Mouse (Mus musculus) kidney, embryonic 16.5 days (tissue): ENCODE measurements around the gene Rpsa. TPM values are rescaled to one million over a fixed set of nuclear protein-coding genes. Genes with fewer than 3 reads are reported as not detected.
A peak's percentile ranks its signal among the peaks of the same experiment; 100 is the strongest.

Experiments used
- ATAC-seq: fragments of 200-750 bp; cut with Nextera tagmentation; 2 replicates; pipeline ENCODE4 v1.8.0; 2017; ENCODE audit warnings: moderate TSS enrichment; ENCODE audit not compliant: low FRiP score, low TSS enrichment
- H3K27ac ChIP-seq: fragments of 300-500 bp; sonication (generic); 2 replicates; pipeline ENCODE4 v1.5.1; 2014; ENCODE audit warnings: low read length
- H3K27me3 ChIP-seq: fragments of 300-500 bp; sonication (generic); 2 replicates; pipeline ENCODE4 v1.6.1; 2014; ENCODE audit warnings: low read length, control low read depth, mixed read lengths; ENCODE audit not compliant: insufficient read depth
- H3K36me3 ChIP-seq: fragments of 300-500 bp; sonication (generic); 2 replicates; pipeline ENCODE4 v1.6.1; 2014; ENCODE audit warnings: low read length, control low read depth, mixed read lengths; ENCODE audit not compliant: insufficient read depth
- H3K4me1 ChIP-seq: fragments of 300-500 bp; sonication (generic); 2 replicates; pipeline ENCODE4 v1.6.1; 2014; ENCODE audit warnings: low read length, control low read depth, mixed read lengths; ENCODE audit not compliant: insufficient read depth
- H3K4me2 ChIP-seq: fragments of 300-500 bp; sonication (generic); replicated peaks from 2 replicates; pipeline ENCODE4 v1.6.1; 2014; ENCODE audit warnings: low read depth, low read length
- H3K4me3 ChIP-seq: fragments of 300-500 bp; sonication (generic); 2 replicates; pipeline ENCODE4 v1.5.1; 2014; ENCODE audit warnings: mild to moderate bottlenecking, low read length
- H3K9ac ChIP-seq: fragments of 300-500 bp; sonication (generic); replicated peaks from 2 replicates; pipeline ENCODE4 v1.6.1; 2014; ENCODE audit warnings: low read length
- H3K9me3 ChIP-seq: fragments of 300-500 bp; sonication (generic); 2 replicates; pipeline ENCODE4 v1.6.1; 2016; ENCODE audit warnings: low read length, control low read depth
- WGBS: fragments of 180-500 bp; shearing (Covaris S2); extraction: QIAGEN DNeasy Blood & Tissue Kit; methylation state at CpG from one replicate; pipeline ENCODE4 v1.1.7; 2014; 5-methylcytosine and 5-hydroxymethylcytosine counted together
- polyA plus RNA-seq: library from polyadenylated mRNA; unstranded; fragments of >200 nt; fragmentation: Nextera tagmentation; extraction: Ambion mirVana; gene quantifications from 2 replicates; pipeline ENCODE4 v1.2.1, GENCODE M21; 2015

Gene Rpsa
- polyA plus RNA-seq, 1 experiment from 2014 or later, result 1,498 TPM

- no peaks in the 10 kb centered on the region for H3K27me3 ChIP-seq
- peak overlapping the region; percentile 88 for H3K4me3 ChIP-seq
- no peak for ATAC-seq
- peak overlapping the region; percentile 58 for H3K9ac ChIP-seq
- H3K4me1 ChIP-seq, result peaks cover 6% of the 10 kb centered on the region
- peak overlapping the region; percentile 97 for H3K27ac ChIP-seq
- no peaks in the 10 kb centered on the region for H3K36me3 ChIP-seq
- WGBS, result 76% methylated on average over 15 of the region's 15 CpGs
- H3K4me2 ChIP-seq, result peak overlapping the region; percentile 73
- H3K9me3 ChIP-seq, result no peaks in the 10 kb centered on the region
Measured at GRCm38 (mm10) chr9:120111156-120111945, 16.1 kb upstream of the Rpsa start.

- Histone ChIP-seq H3K9me3 (no peaks in the 10 kb centered on the region), H3K27ac (no peak overlapping the region), H3K36me3 (peaks cover 2% of the 10 kb centered on the region; the same call in 1 of the 2 replicates), H3K4me1 (peaks cover 6% of the 10 kb centered on the region), H3K4me3 (no peak overlapping the region), H3K4me2 (no peak overlapping the region), H3K9ac (no peak overlapping the region), H3K27me3 (no peaks in the 10 kb centered on the region)
- 94% methylated on average over 6 of the region's 6 CpGs for WGBS
- no peak for ATAC-seq
Measured at GRCm38 (mm10) chr9:120112472-120112871, 15.0 kb upstream of the Rpsa start.

GRCm38 (mm10) chr9:120113456-120113855, 14.0 kb upstream of the Rpsa start:
- Histone ChIP-seq H3K36me3 (peaks cover 11% of the 10 kb centered on the region; the same call in 1 of the 2 replicates), H3K9ac (no peak overlapping the region), H3K9me3 (no peaks in the 10 kb centered on the region), H3K4me3 (no peak overlapping the region), H3K27ac (no peak overlapping the region), H3K4me2 (no peak overlapping the region), H3K27me3 (no peaks in the 10 kb centered on the region), H3K4me1 (peaks cover 6% of the 10 kb centered on the region)
- 94% methylated on average over 6 of the region's 7 CpGs for WGBS
- no peak for ATAC-seq

GRCm38 (mm10) chr9:120114051-120114788, 13.3 kb upstream of the Rpsa start:
- H3K36me3 ChIP-seq, result peaks cover 13% of the 10 kb centered on the region; the same call in 1 of the 2 replicates
- H3K27me3 ChIP-seq, result no peaks in the 10 kb centered on the region
- H3K4me2 ChIP-seq, result no peak overlapping the region
- no peak overlapping the region for H3K9ac ChIP-seq
- 86% methylated on average over 13 of the region's 17 CpGs for WGBS
- no peak overlapping the region for H3K27ac ChIP-seq
- peaks cover 6% of the 10 kb centered on the region for H3K4me1 ChIP-seq
- no peak overlapping the region for H3K4me3 ChIP-seq
- no peak for ATAC-seq
- no peaks in the 10 kb centered on the region for H3K9me3 ChIP-seq

- Histone ChIP-seq H3K9me3 (no peaks in the 10 kb centered on the region), H3K27ac (no peak overlapping the region), H3K4me1 (peaks cover 6% of the 10 kb centered on the region), H3K36me3 (peaks cover 13% of the 10 kb centered on the region; the same call in 1 of the 2 replicates), H3K9ac (no peak overlapping the region), H3K4me2 (no peak overlapping the region), H3K4me3 (no peak overlapping the region), H3K27me3 (no peaks in the 10 kb centered on the region)
- WGBS, result 86% methylated on average over 2 of the region's 2 CpGs
- no peak for ATAC-seq
Measured at GRCm38 (mm10) chr9:120114789-120115151, 12.7 kb upstream of the Rpsa start.

GRCm38 (mm10) chr9:120115580-120115979, 11.9 kb upstream of the Rpsa start:
- H3K4me2 ChIP-seq, result no peak overlapping the region
- 87% methylated on average over 5 of the region's 5 CpGs for WGBS
- H3K9me3 ChIP-seq, result no peaks in the 10 kb centered on the region
- H3K27me3 ChIP-seq, result no peaks in the 10 kb centered on the region
- H3K9ac ChIP-seq, result no peak overlapping the region
- H3K4me3 ChIP-seq, result no peak overlapping the region
- no peak for ATAC-seq
- peaks cover 19% of the 10 kb centered on the region; the same call in 1 of the 2 replicates for H3K36me3 ChIP-seq
- no peak overlapping the region for H3K27ac ChIP-seq
- H3K4me1 ChIP-seq, result peaks cover 6% of the 10 kb centered on the region

GRCm38 (mm10) chr9:120116184-120116624, 11.3 kb upstream of the Rpsa start:
- Histone ChIP-seq H3K4me1 (peaks cover 3% of the 10 kb centered on the region), H3K4me2 (no peak overlapping the region), H3K9me3 (no peaks in the 10 kb centered on the region), H3K36me3 (peaks cover 20% of the 10 kb centered on the region; the same call in 1 of the 2 replicates), H3K27me3 (no peaks in the 10 kb centered on the region), H3K9ac (no peak overlapping the region), H3K4me3 (no peak overlapping the region), H3K27ac (no peak overlapping the region)
- ATAC-seq, result no peak
- 91% methylated on average over 8 of the region's 8 CpGs for WGBS

- H3K27ac ChIP-seq, result no peak overlapping the region
- H3K9ac ChIP-seq, result no peak overlapping the region
- H3K4me2 ChIP-seq, result no peak overlapping the region
- no peaks in the 10 kb centered on the region for H3K27me3 ChIP-seq
- H3K9me3 ChIP-seq, result no peaks in the 10 kb centered on the region
- 88% methylated on average over 4 of the region's 4 CpGs for WGBS
- no peak for ATAC-seq
- H3K4me1 ChIP-seq, result no peaks in the 10 kb centered on the region
- H3K36me3 ChIP-seq, result peaks cover 31% of the 10 kb centered on the region
- no peak overlapping the region for H3K4me3 ChIP-seq
Measured at GRCm38 (mm10) chr9:120118212-120118611, 9.3 kb upstream of the Rpsa start.

- WGBS, result 89% methylated on average over 7 of the region's 7 CpGs
Measured at GRCm38 (mm10) chr9:120120503-120120902, 7.0 kb upstream of the Rpsa start.

GRCm38 (mm10) chr9:120126868-120127267, 621 bp upstream of the Rpsa start:
- no peaks in the 10 kb centered on the region for H3K9me3 ChIP-seq
- peaks cover 49% of the 10 kb centered on the region for H3K36me3 ChIP-seq
- 54% methylated on average over 11 of the region's 11 CpGs for WGBS
- peak overlapping the region; percentile 77 for H3K9ac ChIP-seq
- peaks cover 15% of the 10 kb centered on the region for H3K4me1 ChIP-seq
- ATAC-seq, result no peak; the same call in 1 of the 2 replicates
- peak overlapping the region; percentile 92 for H3K27ac ChIP-seq
- H3K4me3 ChIP-seq, result peak overlapping the region; percentile 100
- no peaks in the 10 kb centered on the region for H3K27me3 ChIP-seq
- H3K4me2 ChIP-seq, result peak overlapping the region; percentile 66

More at GRCm38 (mm10) chr9:120120503-120120902, 7.0 kb upstream of the Rpsa start:
- Histone ChIP-seq H3K4me1 (no peaks in the 10 kb centered on the region), H3K9ac (no peak overlapping the region), H3K36me3 (peaks cover 37% of the 10 kb centered on the region), H3K4me2 (no peak overlapping the region), H3K27me3 (no peaks in the 10 kb centered on the region), H3K9me3 (no peaks in the 10 kb centered on the region), H3K4me3 (no peak overlapping the region), H3K27ac (no peak overlapping the region)
- no peak for ATAC-seq
